Mouse (Mus musculus): ENCODE measurements at regions not wholly inside any gene's neighbourhood (a gene's known extent, or its start where the extent isn't known, plus 50 kb on each side); places are given as distances from the start of the nearest gene placed in this dataset.

DNA sequence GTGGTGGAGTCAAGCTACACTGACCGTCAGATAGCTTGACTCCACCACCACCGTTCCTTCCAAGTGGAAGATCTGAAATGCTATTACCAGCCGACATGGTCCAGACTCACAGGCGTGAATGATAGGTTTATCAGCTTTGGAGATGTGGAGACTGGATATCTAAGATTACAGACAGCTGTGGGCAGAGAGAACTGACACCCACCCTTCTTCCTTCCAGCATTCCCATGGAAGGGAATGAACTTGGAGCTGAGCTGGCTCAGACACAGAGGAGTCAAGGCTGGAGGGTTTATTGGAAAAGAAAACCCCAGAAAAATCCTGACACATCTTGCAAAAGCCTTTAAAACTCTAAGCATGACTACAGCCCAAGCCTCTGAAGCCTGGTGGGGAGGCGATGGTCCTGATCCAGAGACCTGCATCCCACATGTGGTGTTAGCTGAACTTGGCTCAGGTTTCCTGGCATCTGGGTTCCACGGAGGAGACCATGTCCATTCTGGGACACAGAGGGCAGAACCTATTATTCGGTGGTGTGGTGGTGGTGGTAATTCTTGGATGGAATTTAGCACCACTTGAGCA lies 165.5 kb upstream of the Tut7 start:
- 51% methylated on average over 7 of the region's 7 CpGs for WGBS
- no peak overlapping the region for H3K9ac ChIP-seq (ENCODE audit: low read depth, low read length)
- TF ChIP-seq EP300 (IDR thresholded peaks at IDR 0.05; ENCODE audit: insufficient read depth, low read depth, low read length) (no peak), CTCF (IDR thresholded peaks at IDR 0.05) (no peak), POLR2A (IDR thresholded peaks at IDR 0.05; ENCODE audit: insufficient read depth, low read depth, low read length) (no peak)
- H3K27ac ChIP-seq: no peak overlapping the region
- no peaks in the 10 kb centered on the region for H3K36me3 ChIP-seq (ENCODE audit: control insufficient read depth, insufficient read depth, low read length)
- no peak overlapping the region for H3K4me3 ChIP-seq
- no peaks in the 10 kb centered on the region for H3K4me1 ChIP-seq (ENCODE audit: control insufficient read depth, insufficient read depth, low read length)
- no peaks in the 10 kb centered on the region; the same call in 1 of the 2 replicates for H3K27me3 ChIP-seq (ENCODE audit: control insufficient read depth, insufficient read depth, low read length)
- intact Hi-C loops (cut with DNase I): no loop called here
- no peaks in the 10 kb centered on the region for H3K79me2 ChIP-seq (replicated peaks; ENCODE audit: control insufficient read depth, insufficient read depth, low read length)
- DNase-seq: no peak

DNA sequence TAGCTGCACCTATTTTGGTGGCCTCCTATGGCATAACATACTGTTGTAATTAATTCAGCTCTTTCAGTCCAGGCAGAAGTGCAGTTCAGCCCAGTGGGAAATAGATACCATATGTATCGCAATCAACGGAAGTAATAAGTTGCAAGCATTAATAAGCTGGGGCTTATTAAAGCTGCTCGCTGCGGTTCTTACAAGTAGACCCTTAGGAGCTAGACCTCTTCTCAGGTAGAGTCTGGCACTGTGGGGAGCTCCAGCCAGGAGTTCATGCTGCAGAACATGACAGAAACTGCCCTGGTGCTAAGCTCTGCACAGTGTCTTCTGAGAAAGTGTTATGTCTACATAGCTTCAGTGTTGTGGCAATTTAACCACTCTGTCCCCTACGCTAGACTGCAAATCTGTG lies 153.5 kb upstream of the Tut7 start:
- no peaks in the 10 kb centered on the region for H3K79me2 ChIP-seq (replicated peaks; ENCODE audit: control insufficient read depth, insufficient read depth, low read length)
- no peaks in the 10 kb centered on the region for H3K4me1 ChIP-seq (ENCODE audit: control insufficient read depth, insufficient read depth, low read length)
- no peak overlapping the region for H3K27ac ChIP-seq
- H3K9ac ChIP-seq (ENCODE audit: low read depth, low read length): no peak overlapping the region
- no peak for TF ChIP-seq POLR2A (IDR thresholded peaks at IDR 0.05; ENCODE audit: insufficient read depth, low read depth, low read length)
- no peak for TF ChIP-seq EP300 (IDR thresholded peaks at IDR 0.05; ENCODE audit: insufficient read depth, low read depth, low read length)
- TF ChIP-seq CTCF (IDR thresholded peaks at IDR 0.05): no peak
- no peaks in the 10 kb centered on the region for H3K27me3 ChIP-seq (ENCODE audit: control insufficient read depth, insufficient read depth, low read length)
- no peak overlapping the region for H3K4me3 ChIP-seq
- WGBS: 96% methylated on average over 5 of the region's 5 CpGs
- intact Hi-C loops (cut with DNase I): no loop called here
- DNase-seq: no peak
- H3K36me3 ChIP-seq (ENCODE audit: control insufficient read depth, insufficient read depth, low read length): no peaks in the 10 kb centered on the region

DNA sequence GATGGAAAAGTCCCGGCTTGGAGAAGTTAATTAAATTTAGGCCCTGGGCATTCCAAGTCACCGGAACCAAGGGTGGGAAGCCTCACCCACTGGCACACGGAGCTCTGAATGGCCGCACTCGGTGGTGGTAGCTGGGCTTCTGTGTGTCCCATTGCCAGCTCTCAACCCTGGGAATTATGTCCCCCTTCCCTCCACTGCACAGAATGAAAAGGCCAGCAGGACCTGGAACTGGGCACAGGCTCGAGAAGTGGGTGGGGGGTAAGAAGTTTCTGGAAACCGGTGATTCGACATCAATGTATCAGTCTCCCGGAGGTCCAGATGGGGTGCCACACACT lies 149.1 kb upstream of the Tut7 start:
- Histone ChIP-seq H3K4me3 (no peak overlapping the region), H3K36me3 (ENCODE audit: control insufficient read depth, insufficient read depth, low read length) (no peaks in the 10 kb centered on the region), H3K27me3 (ENCODE audit: control insufficient read depth, insufficient read depth, low read length) (no peaks in the 10 kb centered on the region), H3K4me1 (ENCODE audit: control insufficient read depth, insufficient read depth, low read length) (no peaks in the 10 kb centered on the region), H3K79me2 (replicated peaks; ENCODE audit: control insufficient read depth, insufficient read depth, low read length) (no peaks in the 10 kb centered on the region), H3K27ac (no peak overlapping the region), H3K9ac (ENCODE audit: low read depth, low read length) (no peak overlapping the region)
- intact Hi-C loops (cut with DNase I): no loop called here
- TF ChIP-seq POLR2A (IDR thresholded peaks at IDR 0.05; ENCODE audit: insufficient read depth, low read depth, low read length) (no peak), CTCF (IDR thresholded peaks at IDR 0.05) (no peak), EP300 (IDR thresholded peaks at IDR 0.05; ENCODE audit: insufficient read depth, low read depth, low read length) (no peak)
- DNase-seq: no peak
- WGBS: 77% methylated on average over 9 of the region's 9 CpGs

DNA sequence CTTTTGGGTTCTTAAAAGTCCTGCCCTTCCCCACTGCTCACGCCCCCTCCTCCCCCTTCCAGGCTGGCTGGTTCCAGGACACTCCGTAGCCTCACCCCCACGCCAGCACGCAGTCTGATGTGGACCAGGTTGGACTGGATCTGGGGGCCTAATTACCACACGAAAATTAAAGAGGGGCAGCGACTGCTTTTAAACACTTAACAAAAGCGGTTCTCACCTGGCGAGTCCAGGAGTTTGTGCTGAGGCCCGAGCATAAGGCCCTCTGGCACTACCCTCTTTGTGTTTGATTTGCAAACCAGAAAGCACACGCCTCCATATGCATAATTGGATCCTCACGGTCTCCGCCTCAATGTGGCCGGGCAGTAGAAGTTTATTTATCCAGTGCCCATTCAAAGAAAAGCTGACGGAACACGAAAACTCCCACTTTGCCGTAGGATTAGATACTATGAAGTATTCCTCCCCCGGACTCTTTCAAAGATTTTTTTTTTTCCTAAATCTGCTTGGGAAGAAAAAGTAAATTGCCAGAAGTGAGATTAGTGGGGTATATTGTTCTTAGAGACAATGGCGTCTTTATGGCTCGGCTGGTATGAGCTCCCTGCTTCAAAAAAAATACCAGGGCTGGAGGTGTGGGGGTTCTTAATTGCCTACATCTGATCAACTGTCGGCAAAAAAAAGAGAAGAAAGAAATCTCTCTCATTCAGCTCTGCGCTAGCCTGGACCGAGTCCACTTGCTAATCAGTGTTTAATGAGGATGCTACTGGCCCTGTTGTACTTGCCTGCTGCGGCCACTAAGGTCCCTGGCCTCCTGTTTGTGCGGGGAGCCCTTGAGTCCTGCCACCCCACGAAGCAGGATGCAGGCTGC lies 148.5 kb upstream of the Tut7 start:
- TF ChIP-seq EP300 (IDR thresholded peaks at IDR 0.05; ENCODE audit: insufficient read depth, low read depth, low read length): no peak
- TF ChIP-seq POLR2A (IDR thresholded peaks at IDR 0.05; ENCODE audit: insufficient read depth, low read depth, low read length): no peak
- TF ChIP-seq CTCF (IDR thresholded peaks at IDR 0.05): no peak
- Histone ChIP-seq H3K27me3 (ENCODE audit: control insufficient read depth, insufficient read depth, low read length) (no peaks in the 10 kb centered on the region), H3K36me3 (ENCODE audit: control insufficient read depth, insufficient read depth, low read length) (no peaks in the 10 kb centered on the region), H3K27ac (no peak overlapping the region), H3K79me2 (replicated peaks; ENCODE audit: control insufficient read depth, insufficient read depth, low read length) (no peaks in the 10 kb centered on the region), H3K4me3 (no peak overlapping the region), H3K9ac (ENCODE audit: low read depth, low read length) (no peak overlapping the region), H3K4me1 (ENCODE audit: control insufficient read depth, insufficient read depth, low read length) (no peaks in the 10 kb centered on the region)
- intact Hi-C loops (cut with DNase I): no loop called here
- DNase-seq: no peak
- WGBS: 35% methylated on average over 25 of the region's 25 CpGs

DNA sequence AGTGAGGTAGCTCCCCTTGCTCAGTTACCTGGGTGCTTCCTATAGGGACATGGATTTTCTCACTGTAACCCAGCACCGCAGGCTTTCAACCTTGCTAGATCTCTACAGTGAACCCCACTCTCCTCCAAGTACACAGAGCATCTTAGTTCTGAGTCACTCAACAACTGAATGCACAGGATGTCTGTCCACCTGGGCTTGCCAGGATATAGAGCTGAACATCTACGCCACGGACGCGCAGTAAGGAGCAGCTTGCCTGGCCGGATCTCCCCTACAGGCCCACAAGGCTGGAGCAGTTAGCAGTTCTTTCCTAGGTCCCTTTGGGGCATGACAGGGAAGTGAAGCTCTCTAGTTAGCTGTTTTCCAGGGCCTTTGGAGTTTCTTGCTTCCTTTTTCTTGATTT lies 147.5 kb upstream of the Tut7 start:
- H3K9ac ChIP-seq (ENCODE audit: low read depth, low read length): no peak overlapping the region
- no peak overlapping the region for H3K4me3 ChIP-seq
- H3K4me1 ChIP-seq (ENCODE audit: control insufficient read depth, insufficient read depth, low read length): no peaks in the 10 kb centered on the region
- no peaks in the 10 kb centered on the region for H3K27me3 ChIP-seq (ENCODE audit: control insufficient read depth, insufficient read depth, low read length)
- no peak for TF ChIP-seq POLR2A (IDR thresholded peaks at IDR 0.05; ENCODE audit: insufficient read depth, low read depth, low read length)
- no peak for TF ChIP-seq EP300 (IDR thresholded peaks at IDR 0.05; ENCODE audit: insufficient read depth, low read depth, low read length)
- TF ChIP-seq CTCF (IDR thresholded peaks at IDR 0.05): no peak
- H3K79me2 ChIP-seq (replicated peaks; ENCODE audit: control insufficient read depth, insufficient read depth, low read length): no peaks in the 10 kb centered on the region
- DNase-seq: no peak
- 69% methylated on average over 6 of the region's 6 CpGs for WGBS
- intact Hi-C loops (cut with DNase I): no loop called here
- no peak overlapping the region for H3K27ac ChIP-seq
- H3K36me3 ChIP-seq (ENCODE audit: control insufficient read depth, insufficient read depth, low read length): no peaks in the 10 kb centered on the region

DNA sequence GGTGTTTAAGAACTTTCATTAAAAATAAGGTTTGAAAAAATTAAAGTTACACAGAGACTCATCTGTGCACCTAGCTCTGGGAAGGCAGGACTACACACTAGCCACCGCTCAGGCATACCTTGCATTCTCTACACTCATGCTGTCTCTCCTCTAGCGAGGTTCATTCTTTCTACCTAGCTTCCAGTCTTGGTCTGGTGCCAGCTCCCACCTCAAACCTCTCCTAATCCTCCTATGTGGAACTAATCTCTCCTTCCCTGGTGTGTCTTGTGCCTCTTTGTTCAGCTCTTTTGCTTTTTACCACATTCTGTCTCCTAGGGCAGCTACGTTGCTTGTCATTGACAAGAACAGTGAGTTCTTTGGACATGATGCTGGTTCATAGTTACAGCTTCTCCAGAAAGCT lies 146.5 kb upstream of the Tut7 start:
- 79% methylated on average over 3 of the region's 3 CpGs for WGBS
- Histone ChIP-seq H3K27ac (no peak overlapping the region), H3K36me3 (ENCODE audit: control insufficient read depth, insufficient read depth, low read length) (no peaks in the 10 kb centered on the region), H3K4me3 (no peak overlapping the region), H3K9ac (ENCODE audit: low read depth, low read length) (no peak overlapping the region), H3K4me1 (ENCODE audit: control insufficient read depth, insufficient read depth, low read length) (no peaks in the 10 kb centered on the region), H3K79me2 (replicated peaks; ENCODE audit: control insufficient read depth, insufficient read depth, low read length) (no peaks in the 10 kb centered on the region), H3K27me3 (ENCODE audit: control insufficient read depth, insufficient read depth, low read length) (no peaks in the 10 kb centered on the region)
- intact Hi-C loops (cut with DNase I): no loop called here
- DNase-seq: no peak
- TF ChIP-seq EP300 (IDR thresholded peaks at IDR 0.05; ENCODE audit: insufficient read depth, low read depth, low read length): no peak
- no peak for TF ChIP-seq CTCF (IDR thresholded peaks at IDR 0.05)
- TF ChIP-seq POLR2A (IDR thresholded peaks at IDR 0.05; ENCODE audit: insufficient read depth, low read depth, low read length): no peak

All from heart, adult 2 months (tissue).